Mouse (Mus musculus) ES-E14 (cell line): ENCODE measurements around the gene Ppara. TPM values are rescaled to one million over a fixed set of nuclear protein-coding genes. Genes with fewer than 3 reads are reported as not detected.

Source experiments
- DNase-seq: peaks from one replicate; pipeline ENCODE4 v3.0.0-alpha.2; 2013; ENCODE audit warnings: low read depth, low spot score
- H3K27ac ChIP-seq: 2 replicates; pipeline ENCODE4 v1.5.1; 2012; ENCODE audit warnings: low read depth, mild to moderate bottlenecking, low read length, moderate library complexity, mixed read lengths; ENCODE audit not compliant: poor library complexity, insufficient read depth, severe bottlenecking
- H3K36me3 ChIP-seq: 2 replicates; pipeline ENCODE4 v1.6.1; 2012; ENCODE audit warnings: mild to moderate bottlenecking, low read length, moderate library complexity, mixed read lengths; ENCODE audit not compliant: control insufficient read depth, poor library complexity, insufficient read depth, severe bottlenecking
- H3K4me1 ChIP-seq, 2 experiments: fragments of 150-350 bp in 1 of 2; sonication (generic) in 1 of 2; 2 replicates each; pipeline ENCODE4 v1.6.1; 2012; ENCODE audit warnings: low read length in 2 of 2, mild to moderate bottlenecking in 1 of 2, mixed read lengths in 1 of 2; ENCODE audit not compliant: control insufficient read depth in 2 of 2, insufficient read depth in 2 of 2, poor library complexity in 1 of 2
- H3K4me3 ChIP-seq, 2 experiments: fragments of 150-350 bp in 1 of 2; sonication (generic) in 1 of 2; 2 replicates each; pipeline ENCODE4 v1.5.1; 2012; ENCODE audit warnings: low read length in 2 of 2, low read depth in 1 of 2, mild to moderate bottlenecking in 1 of 2, mixed read lengths in 1 of 2; ENCODE audit not compliant: insufficient read depth in 1 of 2, poor library complexity in 1 of 2, severe bottlenecking in 1 of 2
- H3K9ac ChIP-seq: 2 replicates; pipeline ENCODE4 v1.6.1; 2012; ENCODE audit warnings: low read depth, mild to moderate bottlenecking, low read length, mixed read lengths; ENCODE audit not compliant: poor library complexity, insufficient read depth, severe bottlenecking
- H3K9me3 ChIP-seq: fragments of 150-350 bp; sonication (generic); 2 replicates; pipeline ENCODE4 v1.6.1; 2012; ENCODE audit warnings: low read depth, mild to moderate bottlenecking, low read length; ENCODE audit not compliant: control insufficient read depth, insufficient read depth
- CHD2 ChIP-seq: IDR thresholded peaks from 2 replicates; pipeline ENCODE4 v1.6.1; 2014; ENCODE audit warnings: mild to moderate bottlenecking, low read depth, low read length, inconsistent platforms
- HCFC1 ChIP-seq: IDR thresholded peaks from 2 replicates; pipeline ENCODE4 v1.6.1; 2012; ENCODE audit warnings: low read length, inconsistent platforms, borderline replicate concordance; ENCODE audit not compliant: insufficient read depth
- MAFK ChIP-seq: IDR thresholded peaks from 2 replicates; pipeline ENCODE4 v1.6.1; 2014; ENCODE audit warnings: mild to moderate bottlenecking, low read depth, low read length, inconsistent platforms; ENCODE audit not compliant: insufficient read depth
- ZC3H11A ChIP-seq: IDR thresholded peaks from 2 replicates; pipeline ENCODE4 v1.6.1; 2012; ENCODE audit warnings: low read depth, mild to moderate bottlenecking, inconsistent platforms, low read length, borderline replicate concordance
- ZNF384 ChIP-seq: IDR thresholded peaks from 2 replicates; pipeline ENCODE4 v1.6.1; 2012; ENCODE audit warnings: low read depth, low read length, inconsistent platforms
- in situ Hi-C, 2 experiments: fragments of 600-800 bp; cut with MboI; formaldehyde crosslinking; loops; one replicate each; pipeline ENCODE4 v1.15.1; 2025; ENCODE audit warnings: low sequenced_read_pairs in 2 of 2, inconsistent platforms in 1 of 2; ENCODE audit not compliant: unreplicated experiment in 2 of 2
- total RNA-seq: library from RNA; depleted of rRNA; stranded (reverse); fragments of 300-350 nt; gene quantifications from 2 replicates; pipeline ENCODE4 v1.2.3, GENCODE M21; 2012

The Ppara gene
- total RNA-seq, 1 experiment = 0.09 TPM

GRCm38 (mm10) chr15:85813428-85813827 lies 78.6 kb downstream of the Ppara start:
- in situ Hi-C loops = no loop called here
- DNase-seq = no peak
- Histone ChIP-seq H3K4me3 (no peak overlapping the region), H3K9ac (no peak overlapping the region), H3K4me1 (peaks cover 3 to 6% of the 10 kb centered on the region in 2 experiments; a peak in 1 of 4 replicates), H3K36me3 (no peaks in the 10 kb centered on the region), H3K9me3 (no peaks in the 10 kb centered on the region), H3K27ac (no peak overlapping the region)
- TF ChIP-seq CHD2 (no peak), HCFC1 (no peak), ZNF384 (no peak), MAFK (no peak), ZC3H11A (no peak)

GRCm38 (mm10) chr15:85821203-85822010 lies 86.6 kb downstream of the Ppara start, which contains the start of gene Pkdrej:
Pkdrej (minus strand) TSS chr15:85821734.
- DNase-seq = no peak
- Histone ChIP-seq H3K9me3 (no peaks in the 10 kb centered on the region), H3K4me1 (no peaks in the 10 kb centered on the region), H3K9ac (peak within 1 kb of the TSS; percentile 75), H3K36me3 (no peaks in the 10 kb centered on the region), H3K4me3 (peak within 1 kb of the TSS; percentile 55 to 71), H3K27ac (no peak within 1 kb of the TSS)
- in situ Hi-C loops = no loop called here
- TF ChIP-seq ZC3H11A (no peak), CHD2 (no peak), HCFC1 (no peak), MAFK (no peak), ZNF384 (no peak)

GRCm38 (mm10) chr15:85822011-85822359 lies 87.2 kb downstream of the Ppara start:
- no peak overlapping the region for H3K27ac ChIP-seq
- TF ChIP-seq CHD2 = no peak
- no peak for TF ChIP-seq HCFC1
- no peak for TF ChIP-seq MAFK
- no peak for TF ChIP-seq ZNF384
- no peak for TF ChIP-seq ZC3H11A
- no peaks in the 10 kb centered on the region for H3K36me3 ChIP-seq
- no peaks in the 10 kb centered on the region for H3K4me1 ChIP-seq
- H3K9me3 ChIP-seq = no peaks in the 10 kb centered on the region
- no peak for DNase-seq
- H3K9ac ChIP-seq = no peak overlapping the region
- peak overlapping the region; percentile 47 to 71 for H3K4me3 ChIP-seq
- in situ Hi-C loops = no loop called here

- Histone ChIP-seq H3K36me3 (no peaks in the 10 kb centered on the region), H3K27ac (no peak overlapping the region), H3K9me3 (no peaks in the 10 kb centered on the region), H3K4me3 (no peak overlapping the region), H3K9ac (no peak overlapping the region), H3K4me1 (0 out of 4 replicates have a peak, but pooled peaks cover 0 to 6% of the 10 kb centered on the region in 2 experiments)
- in situ Hi-C loops = no loop called here
- TF ChIP-seq ZC3H11A (no peak), CHD2 (no peak), HCFC1 (no peak), MAFK (no peak), ZNF384 (no peak)
- no peak for DNase-seq
Measured at GRCm38 (mm10) chr15:85826676-85827075, 91.9 kb downstream of the Ppara start.

DNA sequence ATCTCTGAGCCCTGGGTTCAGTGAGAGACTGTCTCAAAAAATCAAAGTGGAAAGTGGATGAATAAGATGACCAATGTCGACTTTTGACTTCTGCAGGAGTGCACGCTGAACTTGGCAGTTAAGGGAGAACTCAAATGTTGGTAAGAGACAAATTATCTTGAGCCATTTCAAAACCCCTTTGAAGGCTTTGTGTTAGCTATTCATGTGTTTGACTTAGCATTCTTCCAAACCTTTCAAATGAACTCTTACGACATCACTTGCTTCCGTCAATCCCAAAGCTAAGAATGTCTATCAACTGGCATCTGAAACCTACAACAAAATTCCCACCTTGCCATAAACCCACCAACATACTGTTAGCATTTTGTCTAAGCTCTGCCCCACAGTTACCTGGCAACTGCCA lies 93.3 kb downstream of the Ppara start:
- Histone ChIP-seq H3K9ac (no peak overlapping the region), H3K4me3 (no peak overlapping the region), H3K36me3 (no peaks in the 10 kb centered on the region), H3K4me1 (peaks cover 0 to 8% of the 10 kb centered on the region in 2 experiments; a peak in 1 of 4 replicates), H3K9me3 (no peaks in the 10 kb centered on the region), H3K27ac (no peak overlapping the region)
- DNase-seq = no peak
- in situ Hi-C loops = no loop called here
- TF ChIP-seq HCFC1 (no peak), ZNF384 (no peak), CHD2 (no peak), ZC3H11A (no peak)
